Mouse (Mus musculus): Measurements from ENCODE around the gene Zfp113. TPM values are rescaled to one million over a fixed set of nuclear protein-coding genes. Genes with fewer than 3 reads are reported as not detected.
"Not testable (repeated sequence)": the region's sequence is repeated elsewhere in the genome, so short reads cannot be mapped to it uniquely, and the experiment has no call there.

Zfp113 gene
- polyA plus RNA-seq, 1 experiment from 2014 or later, result 4.6 TPM

- Histone ChIP-seq H3K4me1 (replicated peaks) (peaks cover 21% of the 10 kb centered on the region), H3K36me3 (peaks cover 35% of the 10 kb centered on the region), H3K9ac (0 out of 2 replicates have a peak overlapping the region, but pooled peaks have one; percentile 0), H3K27ac (no peak overlapping the region; the same call in 1 of the 2 replicates), H3K4me2 (0 out of 2 replicates have a peak overlapping the region, but pooled peaks have one; percentile 24), H3K27me3 (no peaks in the 10 kb centered on the region), H3K9me3 (replicated peaks) (no peaks in the 10 kb centered on the region), H3K4me3 (replicated peaks) (no peak overlapping the region)
- ATAC-seq (ENCODE audit: low read depth) (peak; percentile 86), DNase-seq (peak; percentile 28)
- 18% methylated on average over 4 of the region's 4 CpGs for WGBS (ENCODE audit: insufficient replicate concordance)
Observed at GRCm38 (mm10) chr5:138137257-138137656, 18.3 kb downstream of the Zfp113 start.

- Histone ChIP-seq H3K9ac (no peak overlapping the region), H3K27me3 (no peaks in the 10 kb centered on the region), H3K9me3 (replicated peaks) (no peaks in the 10 kb centered on the region), H3K36me3 (peaks cover 71% of the 10 kb centered on the region), H3K4me1 (replicated peaks) (peaks cover 13% of the 10 kb centered on the region), H3K4me2 (no peak overlapping the region), H3K27ac (no peak overlapping the region), H3K4me3 (replicated peaks) (no peak overlapping the region)
- DNase-seq, result no peak
- 87% methylated on average over 5 of the region's 5 CpGs for WGBS (ENCODE audit: insufficient replicate concordance)
- no peak for ATAC-seq (ENCODE audit: low read depth)
Observed at GRCm38 (mm10) chr5:138132425-138133064, 23.0 kb downstream of the Zfp113 start.

GRCm38 (mm10) chr5:138118041-138118440 is 37.5 kb downstream of the Zfp113 start:
- no peaks in the 10 kb centered on the region for H3K9me3 ChIP-seq (replicated peaks)
- 62% methylated on average over 3 of the region's 3 CpGs for WGBS (ENCODE audit: insufficient replicate concordance)
- H3K27me3 ChIP-seq, result no peaks in the 10 kb centered on the region
- peaks cover 15% of the 10 kb centered on the region for H3K36me3 ChIP-seq
- peak overlapping the region; percentile 70 for H3K4me3 ChIP-seq (replicated peaks)
- peak overlapping the region; percentile 78 for H3K4me2 ChIP-seq
- H3K9ac ChIP-seq, result peak overlapping the region; percentile 77
- no peak for ATAC-seq (ENCODE audit: low read depth)
- no peak for DNase-seq
- peak overlapping the region; percentile 91 for H3K27ac ChIP-seq
- peaks cover 40% of the 10 kb centered on the region for H3K4me1 ChIP-seq (replicated peaks)

- Histone ChIP-seq H3K9ac (peak overlapping the region; percentile 77), H3K27me3 (no peaks in the 10 kb centered on the region), H3K4me3 (replicated peaks) (peak overlapping the region; percentile 70), H3K36me3 (peaks cover 13% of the 10 kb centered on the region; the same call in 1 of the 2 replicates), H3K27ac (peak overlapping the region; percentile 91), H3K4me1 (replicated peaks) (peaks cover 37% of the 10 kb centered on the region), H3K4me2 (peak overlapping the region; percentile 78), H3K9me3 (replicated peaks) (no peaks in the 10 kb centered on the region)
- DNase-seq (no peak), ATAC-seq (ENCODE audit: low read depth) (peak; percentile 28; the same call in 1 of the 2 replicates)
- WGBS (ENCODE audit: insufficient replicate concordance), result 8% methylated on average over 16 of the region's 16 CpGs
Observed at GRCm38 (mm10) chr5:138117199-138118015, 38.1 kb downstream of the Zfp113 start.

- peak; percentile 84 for DNase-seq
- Histone ChIP-seq H3K27me3 (no peaks in the 10 kb centered on the region), H3K27ac (peak within 1 kb of the TSS; percentile 91), H3K4me1 (replicated peaks) (peaks cover 37% of the 10 kb centered on the region), H3K4me2 (peak within 1 kb of the TSS; percentile 78), H3K9me3 (replicated peaks) (no peaks in the 10 kb centered on the region), H3K36me3 (peaks cover 10% of the 10 kb centered on the region; the same call in 1 of the 2 replicates), H3K9ac (peak within 1 kb of the TSS; percentile 77), H3K4me3 (replicated peaks) (peak within 1 kb of the TSS; percentile 70)
- ATAC-seq (ENCODE audit: low read depth), result peak; percentile 96
- 6% methylated on average over 38 of the region's 38 CpGs for WGBS (ENCODE audit: insufficient replicate concordance)
Observed at GRCm38 (mm10) chr5:138116255-138117198, 39.0 kb downstream of the Zfp113 start, which contains the start of gene Zscan21. Zscan21 (plus strand) TSS chr5:138116903.

- H3K4me2 ChIP-seq, result not testable (repeated sequence)
Observed at GRCm38 (mm10) chr5:138109847-138110396, 45.6 kb downstream of the Zfp113 start.

GRCm38 (mm10) chr5:138107130-138107529 is 48.4 kb downstream of the Zfp113 start:
- no peak overlapping the region for H3K4me3 ChIP-seq (replicated peaks)
- no peaks in the 10 kb centered on the region for H3K27me3 ChIP-seq
- H3K9me3 ChIP-seq (replicated peaks), result no peaks in the 10 kb centered on the region
- H3K27ac ChIP-seq, result no peak overlapping the region
- ATAC-seq (ENCODE audit: low read depth) (no peak), DNase-seq (no peak)
- no peak overlapping the region for H3K4me2 ChIP-seq
- peaks cover 23% of the 10 kb centered on the region for H3K36me3 ChIP-seq
- 50% methylated on average over 3 of the region's 3 CpGs for WGBS (ENCODE audit: insufficient replicate concordance)
- no peaks in the 10 kb centered on the region for H3K4me1 ChIP-seq (replicated peaks)
- H3K9ac ChIP-seq, result no peak overlapping the region

More at GRCm38 (mm10) chr5:138109847-138110396, 45.6 kb downstream of the Zfp113 start:
- not testable (repeated sequence) for H3K36me3 ChIP-seq; H3K4me1 ChIP-seq (replicated peaks); H3K27me3 ChIP-seq; DNase-seq; H3K9me3 ChIP-seq (replicated peaks); H3K27ac ChIP-seq; H3K4me3 ChIP-seq (replicated peaks); ATAC-seq (ENCODE audit: low read depth); H3K9ac ChIP-seq
- 58% methylated on average over 4 of the region's 4 CpGs for WGBS (ENCODE audit: insufficient replicate concordance)

- Histone ChIP-seq H3K27me3 (no peaks in the 10 kb centered on the region), H3K27ac (no peak overlapping the region), H3K4me1 (replicated peaks) (no peaks in the 10 kb centered on the region), H3K4me3 (replicated peaks) (no peak overlapping the region), H3K9me3 (replicated peaks) (no peaks in the 10 kb centered on the region), H3K4me2 (no peak overlapping the region), H3K9ac (no peak overlapping the region), H3K36me3 (peaks cover 45% of the 10 kb centered on the region)
- WGBS (ENCODE audit: insufficient replicate concordance), result 80% methylated on average over 2 of the region's 2 CpGs
- DNase-seq (no peak), ATAC-seq (ENCODE audit: low read depth) (no peak)
Observed at GRCm38 (mm10) chr5:138104976-138105375, 50.6 kb downstream of the Zfp113 start.

GRCm38 (mm10) chr5:138094474-138094873 is 61.1 kb downstream of the Zfp113 start:
- peak; percentile 76 for ATAC-seq (ENCODE audit: low read depth)
- no peaks in the 10 kb centered on the region for H3K27me3 ChIP-seq
- no peak overlapping the region for H3K27ac ChIP-seq
- no peaks in the 10 kb centered on the region for H3K9me3 ChIP-seq (replicated peaks)
- peaks cover 69% of the 10 kb centered on the region for H3K36me3 ChIP-seq
- no peak overlapping the region for H3K9ac ChIP-seq
- 83% methylated on average over 6 of the region's 6 CpGs for WGBS (ENCODE audit: insufficient replicate concordance)
- H3K4me3 ChIP-seq (replicated peaks), result no peak overlapping the region
- peaks cover under 1% of the 10 kb centered on the region for H3K4me1 ChIP-seq (replicated peaks)
- no peak overlapping the region for H3K4me2 ChIP-seq
- no peak for DNase-seq

- no peak for ATAC-seq (ENCODE audit: low read depth)
Observed at GRCm38 (mm10) chr5:138092771-138093170, 62.8 kb downstream of the Zfp113 start.

More at GRCm38 (mm10) chr5:138092771-138093170, 62.8 kb downstream of the Zfp113 start:
- Histone ChIP-seq H3K27me3 (no peaks in the 10 kb centered on the region), H3K4me3 (replicated peaks) (no peak overlapping the region), H3K4me1 (replicated peaks) (peaks cover 17% of the 10 kb centered on the region), H3K4me2 (no peak overlapping the region), H3K27ac (no peak overlapping the region), H3K9me3 (replicated peaks) (no peaks in the 10 kb centered on the region), H3K9ac (no peak overlapping the region), H3K36me3 (peaks cover 64% of the 10 kb centered on the region)
- no peak for DNase-seq
- 84% methylated on average over 4 of the region's 4 CpGs for WGBS (ENCODE audit: insufficient replicate concordance)

Data from liver, embryonic 13.5 days (tissue).